8 mouse cellular contexts compared by ENCODE assay signal in the genomic region with DNA sequence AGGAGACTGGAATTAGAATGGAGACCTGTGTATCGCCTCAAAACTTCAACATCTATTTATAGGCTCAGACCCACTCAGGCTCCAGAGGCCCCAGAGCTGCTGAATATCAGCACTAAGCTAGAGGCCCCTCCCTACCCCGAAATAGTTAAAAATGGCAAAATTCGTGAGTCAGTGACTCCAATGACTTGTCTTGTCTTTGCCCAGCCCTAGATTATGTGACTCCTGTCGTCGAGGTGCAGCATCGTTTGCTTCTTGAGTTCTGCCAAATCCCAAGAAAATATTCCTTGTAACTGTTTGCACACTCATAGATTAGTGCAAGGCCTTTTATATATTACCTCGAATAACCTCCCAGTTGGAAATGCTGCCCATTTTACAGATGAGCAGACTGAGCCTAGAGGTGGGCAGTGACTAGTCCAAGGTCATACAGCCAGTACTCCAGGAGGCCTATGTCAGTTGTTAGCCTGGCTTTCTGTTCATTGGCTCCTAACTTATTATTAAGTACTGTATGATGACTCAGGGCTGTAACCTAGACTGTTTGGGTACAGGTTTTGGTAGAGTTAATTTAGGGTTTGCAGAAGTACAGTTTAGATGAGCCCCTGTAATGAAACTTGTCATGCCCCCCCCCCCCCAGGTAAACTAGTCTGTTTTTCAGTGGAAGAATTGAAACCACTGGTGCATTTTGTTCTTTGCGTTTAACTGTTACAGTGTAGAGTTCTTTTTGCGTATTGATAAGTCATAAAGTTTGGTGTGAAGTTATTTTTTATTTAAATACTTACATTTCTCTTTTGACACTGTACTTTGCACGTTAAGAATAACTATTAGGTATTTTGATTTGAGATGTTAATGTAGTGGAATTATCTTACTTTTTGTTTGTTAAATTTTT. TPM values are rescaled to one million over a fixed set of nuclear protein-coding genes. Genes with fewer than 3 reads are reported as not detected.
DNase-seq lines count a peak whose midpoint lies in the region; ATAC-seq and TF ChIP-seq lines count a peak whose summit lies in the region.

No protein-coding gene starts in this region.

- no peaks in the 10 kb centered on the region for H3K9me3 ChIP-seq in embryonic facial prominence, embryonic 15.5 days (replicated peaks)
- no peaks in the 10 kb centered on the region for H3K9me3 ChIP-seq in limb, embryonic 14.5 days (ENCODE audit: control insufficient read depth, low read length)
- H3K9me3 ChIP-seq in stomach, embryonic 14.5 days (ENCODE audit: control insufficient read depth, low read depth, low read length): no peaks in the 10 kb centered on the region

- H3K9ac ChIP-seq in embryonic facial prominence, embryonic 15.5 days: peak overlapping the region; percentile 99
- H3K9ac ChIP-seq in limb, embryonic 14.5 days (ENCODE audit: low read depth, low read length, severe bottlenecking): peak overlapping the region; percentile 98
- peak overlapping the region; percentile 99 for H3K9ac ChIP-seq in stomach, embryonic 14.5 days (replicated peaks; ENCODE audit: low read depth, low read length)

- H3K27me3 ChIP-seq in embryonic facial prominence, embryonic 15.5 days: no peaks in the 10 kb centered on the region
- no peaks in the 10 kb centered on the region for H3K27me3 ChIP-seq in limb, embryonic 14.5 days (ENCODE audit: control insufficient read depth, insufficient read depth, low read length)
- H3K27me3 ChIP-seq in stomach, embryonic 14.5 days (ENCODE audit: control insufficient read depth, insufficient read depth, low read length): no peaks in the 10 kb centered on the region

- H3K27ac ChIP-seq in gastrocnemius, adult 2 months: peak overlapping the region; percentile 99
- peak overlapping the region; percentile 100 for H3K27ac ChIP-seq in embryonic facial prominence, embryonic 15.5 days (replicated peaks)
- peak overlapping the region; percentile 100 for H3K27ac ChIP-seq in limb, embryonic 14.5 days (replicated peaks; ENCODE audit: low read depth, low read length)
- peak overlapping the region; percentile 100 for H3K27ac ChIP-seq in stomach, embryonic 14.5 days (ENCODE audit: low read length)

- peak overlapping the region; percentile 57 for H3K4me2 ChIP-seq in embryonic facial prominence, embryonic 15.5 days (replicated peaks)
- H3K4me2 ChIP-seq in limb, embryonic 14.5 days (replicated peaks; ENCODE audit: low read depth, low read length, severe bottlenecking): peak overlapping the region; percentile 59
- H3K4me2 ChIP-seq in stomach, embryonic 14.5 days (replicated peaks; ENCODE audit: low read depth, low read length): peak overlapping the region; percentile 78

- peaks cover 29% of the 10 kb centered on the region for H3K4me1 ChIP-seq in embryonic facial prominence, embryonic 15.5 days
- peaks cover 23% of the 10 kb centered on the region for H3K4me1 ChIP-seq in limb, embryonic 14.5 days (ENCODE audit: control insufficient read depth, insufficient read depth, low read length)
- H3K4me1 ChIP-seq in stomach, embryonic 14.5 days (ENCODE audit: control insufficient read depth, insufficient read depth, low read length): peaks cover 28% of the 10 kb centered on the region

- intact Hi-C loops in gastrocnemius, adult 2 months (cut with DNase I): loop anchor here (2.0 to 5.0 kb wide), 2 partner anchors 35 to 141 kb away; no protein-coding TSS in a partner anchor

- no peak for DNase-seq in gastrocnemius, adult 2 months
- no peak for DNase-seq in gastrocnemius, adult 18-20 months (ENCODE audit: low spot score)
- DNase-seq in A20 (ENCODE audit: low read depth, low spot score): peak; percentile 61
- DNase-seq in limb, embryonic 14.5 days (ENCODE audit: low spot score): no peak
- DNase-seq in right cerebral cortex, adult 18-20 months: no peak
- DNase-seq in thymus, adult 18-20 months: no peak

- TF ChIP-seq POLR2A in limb, embryonic 14.5 days (IDR thresholded peaks at IDR 0.05; ENCODE audit: borderline replicate concordance, extremely low read depth, insufficient read depth, insufficient read length): no peak

- peak overlapping the region; percentile 97 for H3K4me3 ChIP-seq in gastrocnemius, adult 2 months
- H3K4me3 ChIP-seq in embryonic facial prominence, embryonic 15.5 days (replicated peaks): peak overlapping the region; percentile 93
- peak overlapping the region; percentile 86 for H3K4me3 ChIP-seq in limb, embryonic 14.5 days (replicated peaks; ENCODE audit: low read length)
- H3K4me3 ChIP-seq in stomach, embryonic 14.5 days (ENCODE audit: low read depth, low read length): peak overlapping the region; percentile 65

- no peak for ATAC-seq in embryonic facial prominence, embryonic 15.5 days (ENCODE audit: insufficient number of reproducible peaks, low FRiP score, low TSS enrichment, low read depth)
- ATAC-seq in limb, embryonic 14.5 days (ENCODE audit: low FRiP score, low read depth): no peak
- no peak for ATAC-seq in stomach, embryonic 14.5 days (ENCODE audit: insufficient number of reproducible peaks, insufficient read depth, low FRiP score, low read depth)

- TF ChIP-seq CTCF in gastrocnemius, adult 2 months (IDR thresholded peaks at IDR 0.05): no peak

- 22% methylated on average over 10 of the region's 10 CpGs for WGBS in embryonic facial prominence, embryonic 15.5 days
- WGBS in limb, embryonic 14.5 days: 28% methylated on average over 10 of the region's 10 CpGs
- 24% methylated on average over 10 of the region's 10 CpGs for WGBS in stomach, embryonic 14.5 days

- H3K36me3 ChIP-seq in embryonic facial prominence, embryonic 15.5 days: no peaks in the 10 kb centered on the region
- no peaks in the 10 kb centered on the region for H3K36me3 ChIP-seq in limb, embryonic 14.5 days (ENCODE audit: control insufficient read depth, insufficient read depth, low read length)
- H3K36me3 ChIP-seq in stomach, embryonic 14.5 days (ENCODE audit: control insufficient read depth, insufficient read depth, low read length): no peaks in the 10 kb centered on the region

RNA-seq across cellular contexts. Expression of a gene that starts 1.5 kb away (rescaled TPM):
- 10 to 100 TPM; 94.4 to 98.0 TPM for total RNA-seq in gastrocnemius, adult 2 months (2021)
- 100 to 1,000 TPM in 1 of 2 experiments, 10 to 100 TPM in 1; 96.7 to 105 TPM for total RNA-seq in gastrocnemius, adult 18-20 months (2021)
- polyA plus RNA-seq in embryonic facial prominence, embryonic 15.5 days (2015; fragmentation: Nextera tagmentation; extraction: Ambion mirVana): 9.1 and 9.7 TPM in 2 replicates
- 35.0 and 45.1 TPM in 2 replicates for polyA plus RNA-seq in limb, embryonic 14.5 days (2012; rRNA removed)
- 12.3 and 15.1 TPM in 2 replicates for polyA plus RNA-seq in limb, embryonic 14.5 days (2014; fragmentation: Nextera tagmentation; extraction: Ambion mirVana)
- polyA plus RNA-seq in stomach, embryonic 14.5 days (2014; fragmentation: Nextera tagmentation; extraction: Ambion mirVana): 14.1 and 16.8 TPM in 2 replicates

RNA-seq across cellular contexts. Expression of a gene that starts 44.7 kb away (rescaled TPM):
- 10 to 100 TPM in 1 of 2 experiments, 1 to 10 TPM in 1; 8.2 to 10.4 TPM for total RNA-seq in gastrocnemius, adult 2 months (2021)
- total RNA-seq in gastrocnemius, adult 18-20 months (2021): 10 to 100 TPM in 1 of 2 experiments, 1 to 10 TPM in 1; 8.9 to 10.6 TPM
- 55.8 and 56.1 TPM in 2 replicates for polyA plus RNA-seq in embryonic facial prominence, embryonic 15.5 days (2015; fragmentation: Nextera tagmentation; extraction: Ambion mirVana)
- 50.3 and 55.3 TPM in 2 replicates for polyA plus RNA-seq in limb, embryonic 14.5 days (2012; rRNA removed)
- polyA plus RNA-seq in limb, embryonic 14.5 days (2014; fragmentation: Nextera tagmentation; extraction: Ambion mirVana): 55.0 and 55.7 TPM in 2 replicates
- 52.6 and 57.1 TPM in 2 replicates for polyA plus RNA-seq in stomach, embryonic 14.5 days (2014; fragmentation: Nextera tagmentation; extraction: Ambion mirVana)
